Mouse (Mus musculus): ENCODE measurements around the gene Cd99l2.

DNA sequence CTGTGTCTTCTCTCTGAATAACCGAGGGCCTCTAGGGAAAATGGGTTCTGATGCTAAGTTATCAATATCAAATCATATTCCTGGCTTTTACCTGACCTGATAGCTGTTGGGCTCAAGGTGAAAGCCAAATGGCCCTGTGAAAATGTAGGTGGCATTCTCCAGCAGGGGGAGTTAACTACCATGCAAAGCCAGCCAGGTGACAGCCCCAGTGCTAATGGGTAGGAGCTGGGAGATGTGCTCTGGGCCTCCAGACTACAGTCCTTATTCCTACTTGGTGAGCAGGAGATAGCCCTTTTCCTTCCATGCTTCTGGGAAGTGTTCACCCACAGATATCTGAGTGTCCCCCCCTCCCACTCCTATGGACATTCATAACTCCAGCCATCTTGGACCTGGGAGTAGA, 67.8 kb downstream of the Cd99l2 start:
- TF ChIP-seq CTCF (IDR thresholded peaks at IDR 0.05; ENCODE audit: control insufficient read depth, insufficient read depth, insufficient read length) (no peak), USF1 (IDR thresholded peaks at IDR 0.05; ENCODE audit: low read depth) (no peak)

All from C2C12 (cell line).